Mouse (Mus musculus): Measurements from ENCODE around the gene Perm1.

Perm1 gene

DNA sequence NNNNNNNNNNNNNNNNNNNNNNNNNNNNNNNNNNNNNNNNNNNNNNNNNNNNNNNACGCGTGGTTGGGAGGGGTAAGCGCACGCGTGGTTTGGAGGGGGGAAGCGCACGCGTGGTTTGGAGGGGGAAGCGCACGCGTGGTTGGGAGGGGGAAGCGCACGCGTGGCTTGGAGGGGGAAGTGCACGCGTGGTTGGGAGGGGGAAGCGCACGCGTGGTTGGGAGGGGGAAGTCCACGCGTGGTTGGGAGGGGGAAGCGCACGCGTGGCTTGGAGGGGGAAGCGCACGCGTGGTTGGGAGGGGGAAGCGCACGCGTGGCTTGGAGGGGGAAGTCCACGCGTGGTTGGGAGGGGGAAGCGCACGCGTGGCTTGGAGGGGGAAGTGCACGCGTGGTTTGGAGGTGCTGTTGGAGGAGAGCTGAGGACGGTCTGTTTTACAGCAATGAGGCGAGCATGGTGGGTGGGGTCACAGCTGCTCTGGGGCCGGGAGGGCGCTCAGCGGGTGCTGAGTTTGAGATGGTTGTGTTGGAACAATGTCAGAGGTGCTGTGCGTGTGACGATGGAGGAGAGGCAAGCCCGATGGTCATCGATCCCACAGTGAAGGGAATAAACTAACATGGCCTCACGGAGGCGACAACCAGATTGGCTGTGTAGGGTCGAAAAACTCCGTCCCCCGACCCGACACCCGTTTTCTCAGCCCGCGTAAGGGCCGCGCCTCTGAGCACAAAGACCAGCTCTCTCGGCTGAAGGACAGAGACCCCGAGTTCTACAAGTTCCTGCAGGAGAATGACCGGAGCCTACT, 21.2 kb downstream of the Perm1 start:
- in situ Hi-C loops (cut with MboI, MseI): no loop called here

DNA sequence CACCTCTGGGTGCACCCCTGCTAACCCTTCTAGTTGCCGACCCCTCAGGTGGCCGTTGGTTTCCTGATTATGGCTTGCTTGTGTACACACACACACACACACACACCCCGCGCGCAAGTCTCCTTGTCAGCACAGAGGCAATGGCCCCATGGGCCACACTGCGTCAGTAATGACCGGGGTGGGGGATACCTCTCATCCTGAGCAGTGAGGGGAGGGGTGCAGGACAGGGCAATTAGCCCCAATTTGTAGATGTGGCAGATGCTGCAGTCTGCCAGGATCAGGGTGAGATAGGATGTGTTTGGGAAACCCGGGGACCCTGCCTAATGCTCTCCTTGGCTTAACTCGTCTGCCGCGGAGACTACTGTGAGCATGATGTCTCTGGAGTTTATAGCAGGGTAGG, 33.9 kb downstream of the Perm1 start:
- in situ Hi-C loops (cut with MboI, MseI): loop anchor here (5.0 kb wide), 2 partner anchors 63 to 122 kb away; no protein-coding TSS in a partner anchor

GRCm38 (mm10) chr4:156251081-156251480, 35.4 kb downstream of the Perm1 start:
- in situ Hi-C loops (cut with MboI, MseI): loop anchor here in 1 of 2 experiments (5.0 kb wide), 1 partner anchor 81 kb away; the partner anchor contains the start of gene Vmn2r-ps159

DNA sequence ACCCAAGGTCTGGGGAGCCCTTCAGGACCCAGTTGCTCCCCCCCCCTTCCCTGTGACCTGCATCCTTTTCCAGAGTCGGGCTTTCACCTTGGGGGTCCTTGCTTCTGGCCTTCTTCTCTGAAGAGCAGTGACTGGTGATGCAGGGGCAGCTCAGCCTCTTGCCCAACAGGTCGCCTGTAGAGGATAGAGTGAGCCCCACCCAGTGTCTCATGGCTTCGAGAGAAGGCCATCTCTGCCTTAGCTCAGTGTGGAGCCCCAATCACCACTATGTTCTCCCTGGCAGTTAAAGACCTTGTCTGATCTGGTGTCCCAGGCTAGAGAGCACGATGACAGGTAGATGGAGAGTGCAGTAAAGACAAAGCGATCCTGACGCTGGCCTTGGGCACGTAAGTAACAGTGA, 36.5 kb downstream of the Perm1 start:
- in situ Hi-C loops (cut with MboI, MseI): loop anchor here in 1 of 2 experiments (5.0 kb wide), 1 partner anchor 80 kb away; the partner anchor contains the start of gene Vmn2r-ps159

- in situ Hi-C loops (cut with MboI, MseI): loop anchor here in 1 of 2 experiments (5.0 kb wide), 1 partner anchor 80 kb away; the partner anchor contains the start of gene Vmn2r-ps159
These were observed 37.0 kb downstream of the Perm1 start for GRCm38 (mm10) chr4:156252619-156253018.

DNA sequence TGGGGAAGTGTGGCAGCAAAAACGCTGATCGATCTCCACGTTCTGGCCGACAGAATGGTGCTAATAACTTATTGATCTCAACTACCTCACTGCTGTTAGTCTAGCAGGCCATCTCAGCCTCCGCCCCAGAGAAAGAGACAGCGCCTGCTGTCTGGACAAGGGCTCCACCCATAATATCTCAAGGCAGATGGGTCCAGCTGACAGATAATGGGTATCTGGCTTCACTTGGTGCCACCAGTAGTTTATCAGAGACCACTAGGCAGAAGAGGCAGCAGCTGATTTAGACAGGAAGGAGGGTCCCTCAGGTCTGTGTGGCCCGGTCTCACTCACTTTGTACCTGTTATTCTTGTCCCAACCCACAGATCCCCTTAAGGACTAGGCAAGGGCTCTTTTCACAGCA, 37.4 kb downstream of the Perm1 start:
- in situ Hi-C loops (cut with MboI, MseI): loop anchor here in 1 of 2 experiments (5.0 kb wide), 1 partner anchor 79 kb away; the partner anchor contains the start of gene Vmn2r-ps159

- in situ Hi-C loops (cut with MboI, MseI): loop anchor here in 1 of 2 experiments (5.0 kb wide), 1 partner anchor 78 kb away; the partner anchor contains the start of gene Vmn2r-ps159
These were observed 38.9 kb downstream of the Perm1 start for GRCm38 (mm10) chr4:156254361-156255077.

DNA sequence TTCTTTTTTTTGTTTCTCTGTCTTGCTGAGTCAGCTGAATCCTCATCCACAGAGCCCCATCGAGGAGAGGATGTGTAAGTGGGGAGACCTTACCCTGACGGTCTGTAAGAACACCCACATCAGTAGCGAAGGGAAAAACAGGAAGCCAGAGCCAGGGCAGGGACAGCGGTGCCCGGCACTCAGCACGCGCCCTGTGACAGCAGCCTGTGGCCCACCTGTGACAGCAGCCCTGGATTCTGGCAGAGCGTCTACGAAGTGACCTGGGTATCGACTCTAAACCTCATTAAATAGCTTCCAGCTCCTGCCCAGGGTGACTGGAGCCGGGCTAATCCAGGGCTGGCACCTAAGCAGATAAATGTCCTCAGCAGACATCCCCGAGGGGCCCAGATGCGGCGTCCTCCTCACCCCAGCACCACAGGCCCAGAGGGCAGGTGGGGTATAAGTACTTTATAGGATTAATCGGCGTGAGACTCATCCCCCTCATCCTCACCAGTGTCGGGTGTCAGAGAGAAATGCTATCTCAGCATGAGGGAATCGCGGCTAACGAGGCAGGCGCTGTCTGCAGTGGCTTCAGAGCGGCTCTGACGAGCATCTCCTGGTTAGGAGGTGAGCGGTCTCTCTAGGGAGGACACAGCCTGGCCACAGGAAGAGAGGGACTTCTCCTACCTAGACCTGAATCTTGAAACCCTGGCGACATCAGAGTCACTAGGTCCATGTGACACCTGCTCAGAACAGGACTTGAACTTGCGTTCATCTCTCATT, 39.6 kb downstream of the Perm1 start, which contains the start of gene Samd11:
Samd11 (minus strand) TSS at position 580 of the 762 bp plus-strand sequence.
- in situ Hi-C loops (cut with MboI, MseI): no loop called here
